Mouse (Mus musculus) forebrain, embryonic 16.5 days (tissue): ENCODE measurements around the gene Slc9a5. TPM values are rescaled to one million over a fixed set of nuclear protein-coding genes. Genes with fewer than 3 reads are reported as not detected.
A peak's percentile ranks its signal among the peaks of the same experiment; 100 is the strongest.

ENCODE experiments used
- ATAC-seq: fragments of 200-750 bp; cut with Nextera tagmentation; 2 replicates; pipeline ENCODE4 v1.8.0; 2017; ENCODE audit warnings: mild to moderate bottlenecking, moderate library complexity
- H3K27ac ChIP-seq: fragments of 300-500 bp; sonication (generic); 2 replicates; pipeline ENCODE4 v1.5.1; 2014; ENCODE audit warnings: low read length, control low read depth
- H3K27me3 ChIP-seq: fragments of 300-500 bp; sonication (generic); replicated peaks from 2 replicates; pipeline ENCODE4 v1.6.1; 2014; ENCODE audit warnings: low read length; ENCODE audit not compliant: control insufficient read depth, insufficient read depth
- H3K36me3 ChIP-seq: fragments of 300-500 bp; sonication (generic); 2 replicates; pipeline ENCODE4 v1.6.1; 2014; ENCODE audit not compliant: control insufficient read depth, insufficient read depth
- H3K4me1 ChIP-seq: fragments of 300-500 bp; sonication (generic); replicated peaks from 2 replicates; pipeline ENCODE4 v1.6.1; 2014; ENCODE audit warnings: low read length; ENCODE audit not compliant: control insufficient read depth, insufficient read depth
- H3K4me2 ChIP-seq: fragments of 300-500 bp; sonication (generic); 2 replicates; pipeline ENCODE4 v1.6.1; 2014; ENCODE audit warnings: mild to moderate bottlenecking, low read length, control low read depth
- H3K4me3 ChIP-seq: fragments of 300-500 bp; sonication (generic); replicated peaks from 2 replicates; pipeline ENCODE4 v1.5.1; 2014; ENCODE audit warnings: mild to moderate bottlenecking, low read length, control low read depth
- H3K9ac ChIP-seq: fragments of 300-500 bp; sonication (generic); replicated peaks from 2 replicates; pipeline ENCODE4 v1.6.1; 2014; ENCODE audit warnings: low read depth, low read length, control low read depth
- H3K9me3 ChIP-seq: fragments of 300-500 bp; sonication (generic); 2 replicates; pipeline ENCODE4 v1.6.1; 2016; ENCODE audit warnings: low read length; ENCODE audit not compliant: control insufficient read depth
- WGBS: fragments of 180-500 bp; shearing (Covaris S2); extraction: QIAGEN DNeasy Blood & Tissue Kit; methylation state at CpG from one replicate; pipeline ENCODE4 v1.1.7; 2014; 5-methylcytosine and 5-hydroxymethylcytosine counted together
- polyA plus RNA-seq: library from polyadenylated mRNA; unstranded; fragments of >200 nt; fragmentation: Nextera tagmentation; extraction: Ambion mirVana; gene quantifications from 2 replicates; pipeline ENCODE4 v1.2.1, GENCODE M21; 2015

Gene Slc9a5
- polyA plus RNA-seq, 1 experiment from 2014 or later = 10.3 TPM

DNA sequence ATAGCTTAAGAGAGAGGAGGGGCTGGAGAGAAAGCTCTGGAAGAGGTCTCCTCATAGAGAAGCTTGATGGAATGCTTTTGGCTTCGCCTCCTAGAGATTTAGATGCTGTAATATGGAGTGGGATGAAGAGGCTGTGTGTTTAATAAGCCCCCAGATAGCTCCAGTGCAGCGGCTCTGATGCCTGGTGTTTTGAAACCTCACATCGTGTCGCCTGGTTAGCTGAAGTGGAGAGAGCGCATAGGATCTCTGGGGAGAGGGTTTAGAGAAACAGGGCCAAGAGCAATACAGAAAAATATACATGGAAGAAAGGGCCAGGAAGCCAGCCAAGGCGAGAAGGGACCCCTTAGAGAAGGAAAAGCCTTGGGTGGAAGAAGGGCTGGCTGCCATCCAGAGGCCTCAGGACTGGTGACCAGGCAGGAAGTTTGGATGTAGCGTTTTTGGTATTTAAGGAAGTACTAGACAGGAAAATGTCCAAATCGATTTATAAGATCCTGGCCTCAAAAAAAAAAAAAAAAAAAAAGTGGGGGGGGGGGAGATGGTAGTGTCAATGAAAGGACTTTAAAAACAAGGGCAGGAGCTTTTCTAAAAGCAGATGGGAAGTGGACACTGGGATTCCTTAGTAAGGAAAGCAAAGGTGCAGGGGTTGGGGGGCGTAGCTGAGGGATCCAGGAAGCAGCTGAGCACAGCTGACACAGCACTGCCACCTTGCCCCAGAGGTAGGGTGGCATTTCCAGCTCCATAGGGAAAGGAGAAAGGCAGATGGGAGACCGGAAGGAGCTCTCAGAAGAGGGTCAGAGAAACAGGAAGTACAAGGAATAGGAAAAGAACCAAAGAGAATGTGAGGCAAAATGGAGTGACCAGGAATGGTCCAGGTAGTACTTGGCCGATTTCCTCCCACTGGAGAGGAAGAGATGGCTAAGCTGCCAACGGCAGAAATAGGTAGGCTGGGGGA is 13.4 kb downstream of the Slc9a5 start:
- H3K27me3 ChIP-seq = no peaks in the 10 kb centered on the region
- WGBS = 71% methylated on average over 12 of the region's 12 CpGs
- no peak for ATAC-seq
- no peaks in the 10 kb centered on the region for H3K4me1 ChIP-seq
- H3K4me2 ChIP-seq = no peak overlapping the region
- no peak overlapping the region for H3K27ac ChIP-seq
- H3K4me3 ChIP-seq = no peak overlapping the region
- H3K9ac ChIP-seq = no peak overlapping the region
- no peaks in the 10 kb centered on the region for H3K9me3 ChIP-seq
- H3K36me3 ChIP-seq = peaks cover 3% of the 10 kb centered on the region; the same call in 1 of the 2 replicates

DNA sequence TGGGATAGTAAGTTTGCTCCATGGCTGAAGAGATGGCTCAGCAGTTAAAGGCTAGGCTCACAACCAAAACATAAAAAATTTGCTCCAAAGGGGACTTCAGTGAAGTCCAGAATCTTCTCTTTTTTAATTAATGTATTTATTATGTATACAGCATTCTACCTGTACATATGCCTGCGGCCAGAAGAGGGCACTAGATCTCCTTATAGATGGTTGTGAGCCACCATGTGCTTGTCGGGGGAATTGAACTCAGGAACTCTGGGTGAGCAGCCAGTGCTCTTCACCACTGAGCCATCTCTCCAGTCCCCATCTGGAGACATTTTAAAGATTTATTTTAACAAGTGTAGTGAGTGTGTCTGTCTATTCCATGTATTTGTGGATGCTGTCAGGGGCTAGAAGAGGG is 18.5 kb downstream of the Slc9a5 start:
- H3K4me1 ChIP-seq = no peaks in the 10 kb centered on the region
- no peaks in the 10 kb centered on the region for H3K9me3 ChIP-seq
- H3K27ac ChIP-seq = no peak overlapping the region
- WGBS = 79% methylated on average over 2 of the region's 2 CpGs
- H3K27me3 ChIP-seq = no peaks in the 10 kb centered on the region
- no peak overlapping the region for H3K4me2 ChIP-seq
- no peak for ATAC-seq
- peaks cover 3% of the 10 kb centered on the region; the same call in 1 of the 2 replicates for H3K36me3 ChIP-seq
- no peak overlapping the region for H3K9ac ChIP-seq
- no peak overlapping the region for H3K4me3 ChIP-seq

GRCm38 (mm10) chr8:105372473-105372872 is 23.8 kb downstream of the Slc9a5 start:
- Histone ChIP-seq H3K27me3 (no peaks in the 10 kb centered on the region), H3K4me2 (no peak overlapping the region), H3K9ac (no peak overlapping the region), H3K27ac (no peak overlapping the region), H3K4me3 (no peak overlapping the region), H3K9me3 (no peaks in the 10 kb centered on the region), H3K36me3 (no peaks in the 10 kb centered on the region), H3K4me1 (no peaks in the 10 kb centered on the region; the same call in 1 of the 2 replicates)
- no peak for ATAC-seq
- WGBS = 77% methylated on average over 9 of the region's 9 CpGs

DNA sequence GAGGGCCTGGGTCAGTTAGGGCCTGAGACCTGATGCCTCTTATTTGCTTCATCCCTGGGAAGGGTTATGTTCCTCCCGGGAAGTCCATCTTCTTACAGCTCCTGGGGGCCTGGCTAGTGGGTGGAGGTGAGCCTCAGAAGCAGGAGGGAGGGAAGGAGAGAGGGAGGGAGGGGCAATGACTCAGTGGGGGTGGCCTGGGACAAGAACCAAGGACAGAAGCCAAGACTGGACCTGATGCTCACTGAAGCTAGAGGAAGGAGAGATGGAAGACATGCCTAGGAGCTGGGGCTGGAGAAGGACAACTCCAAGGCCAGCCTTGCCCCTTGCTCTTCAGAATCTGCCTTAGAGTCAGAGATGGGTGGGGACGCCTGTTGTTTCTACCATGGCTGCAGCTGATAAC is 24.4 kb downstream of the Slc9a5 start, which contains the start of gene Plekhg4:
Plekhg4 (plus strand) TSS at position 243 of the 400 bp plus-strand sequence.
- Histone ChIP-seq H3K36me3 (no peaks in the 10 kb centered on the region), H3K9ac (no peak within 1 kb of the TSS), H3K27me3 (no peaks in the 10 kb centered on the region), H3K9me3 (no peaks in the 10 kb centered on the region), H3K27ac (no peak within 1 kb of the TSS), H3K4me1 (no peaks in the 10 kb centered on the region; the same call in 1 of the 2 replicates), H3K4me2 (no peak within 1 kb of the TSS), H3K4me3 (no peak within 1 kb of the TSS)
- 73% methylated on average over 2 of the region's 2 CpGs for WGBS
- ATAC-seq = no peak

DNA sequence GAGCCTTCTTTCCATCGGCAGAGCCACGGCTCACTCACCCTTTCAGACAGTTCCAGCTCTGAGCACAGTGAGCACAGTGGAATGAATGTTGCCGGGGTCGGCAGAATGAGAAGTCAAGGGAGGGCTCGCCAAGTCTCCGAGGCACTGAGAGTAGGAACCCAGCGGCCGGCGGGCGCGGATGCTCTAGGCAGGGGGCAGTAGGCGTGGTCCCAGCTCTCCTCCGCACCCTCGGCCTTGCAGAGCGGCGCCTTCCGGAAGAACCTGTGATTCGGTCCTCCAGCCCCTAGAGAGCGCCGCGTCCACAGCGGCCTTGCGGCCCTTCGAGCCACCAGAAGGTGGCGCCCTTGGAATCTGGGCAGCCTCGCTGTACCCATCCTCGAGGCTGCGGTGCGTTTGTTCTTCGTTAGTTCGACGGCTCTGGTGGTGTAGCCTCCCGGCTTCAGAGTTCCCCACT is 25.9 kb downstream of the Slc9a5 start:
- H3K27ac ChIP-seq = no peak overlapping the region
- H3K9me3 ChIP-seq = no peaks in the 10 kb centered on the region
- ATAC-seq = no peak
- no peak overlapping the region for H3K4me3 ChIP-seq
- H3K4me2 ChIP-seq = peak overlapping the region; percentile 37
- 29% methylated on average over 32 of the region's 33 CpGs for WGBS
- peaks cover 5% of the 10 kb centered on the region; the same call in 1 of the 2 replicates for H3K4me1 ChIP-seq
- no peaks in the 10 kb centered on the region for H3K36me3 ChIP-seq
- H3K9ac ChIP-seq = no peak overlapping the region; the same call in 1 of the 2 replicates
- no peaks in the 10 kb centered on the region for H3K27me3 ChIP-seq

- Histone ChIP-seq H3K36me3 (no peaks in the 10 kb centered on the region), H3K4me1 (peaks cover 5% of the 10 kb centered on the region; the same call in 1 of the 2 replicates), H3K4me3 (no peak overlapping the region), H3K9ac (no peak overlapping the region), H3K27me3 (no peaks in the 10 kb centered on the region), H3K9me3 (no peaks in the 10 kb centered on the region), H3K27ac (no peak overlapping the region), H3K4me2 (no peak overlapping the region)
- WGBS = 51% methylated on average over 19 of the region's 19 CpGs
- no peak for ATAC-seq
Observed at GRCm38 (mm10) chr8:105378673-105379072, 30.0 kb downstream of the Slc9a5 start.

- no peaks in the 10 kb centered on the region for H3K36me3 ChIP-seq
- no peaks in the 10 kb centered on the region for H3K9me3 ChIP-seq
- no peak for ATAC-seq
- no peak overlapping the region for H3K27ac ChIP-seq
- no peaks in the 10 kb centered on the region for H3K27me3 ChIP-seq
- H3K9ac ChIP-seq = no peak overlapping the region
- H3K4me3 ChIP-seq = no peak overlapping the region
- WGBS = 90% methylated on average over 12 of the region's 12 CpGs
- H3K4me2 ChIP-seq = no peak overlapping the region
- H3K4me1 ChIP-seq = 0 out of 2 replicates have a peak, but pooled peaks cover 5% of the 10 kb centered on the region
Observed at GRCm38 (mm10) chr8:105380308-105380707, 31.7 kb downstream of the Slc9a5 start.

- no peak for ATAC-seq
- Histone ChIP-seq H3K36me3 (no peaks in the 10 kb centered on the region), H3K4me2 (no peak overlapping the region), H3K4me1 (no peaks in the 10 kb centered on the region), H3K9ac (no peak overlapping the region), H3K4me3 (no peak overlapping the region), H3K27ac (no peak overlapping the region), H3K9me3 (no peaks in the 10 kb centered on the region), H3K27me3 (no peaks in the 10 kb centered on the region)
- 94% methylated on average over 2 of the region's 2 CpGs for WGBS
Observed at GRCm38 (mm10) chr8:105384070-105384469, 35.4 kb downstream of the Slc9a5 start.

GRCm38 (mm10) chr8:105387151-105387550 is 38.5 kb downstream of the Slc9a5 start:
- Histone ChIP-seq H3K4me1 (no peaks in the 10 kb centered on the region), H3K9me3 (no peaks in the 10 kb centered on the region), H3K27ac (no peak overlapping the region), H3K4me2 (no peak overlapping the region), H3K9ac (no peak overlapping the region), H3K36me3 (no peaks in the 10 kb centered on the region), H3K4me3 (no peak overlapping the region), H3K27me3 (no peaks in the 10 kb centered on the region)
- no peak for ATAC-seq
- WGBS = 76% methylated on average over 1 of the region's 1 CpGs
